Mouse (Mus musculus): ENCODE data around the gene Lpcat4. TPM values are rescaled to one million over a fixed set of nuclear protein-coding genes. Genes with fewer than 3 reads are reported as not detected.

Gene Lpcat4
- total and polyA plus RNA-seq, 3 experiments: 12.3 to 75.2 (median 17.2) TPM

GRCm38 (mm10) chr2:112265448-112266241 lies 26.4 kb downstream of the Lpcat4 start, which contains the start of gene Slc12a6 (continued):
- peak; percentile 24; the same call in 1 of the 2 replicates for TF ChIP-seq GABPA (IDR thresholded peaks at IDR 0.05; ENCODE audit: insufficient replicate concordance, low read depth, low read length)
- no peak for TF ChIP-seq ZKSCAN1 (IDR thresholded peaks at IDR 0.05; ENCODE audit: borderline replicate concordance, low read depth, low read length)
- TF ChIP-seq MEF2A (IDR thresholded peaks at IDR 0.05; ENCODE audit: borderline replicate concordance, low read depth, low read length): peak; percentile 24; the same call in 1 of the 2 replicates
- peak; percentile 85; the same call in 1 of the 2 replicates for TF ChIP-seq KAT2A (IDR thresholded peaks at IDR 0.05; ENCODE audit: insufficient replicate concordance, low read length)
- peak; percentile 86 for TF ChIP-seq MXI1 (IDR thresholded peaks at IDR 0.05; ENCODE audit: low read depth, low read length)
- TF ChIP-seq RCOR1 (conservative IDR thresholded peaks at IDR 0.05; ENCODE audit: low read depth, low read length): no peak
- no peak; the same call in 1 of the 2 replicates for TF ChIP-seq USF1 (IDR thresholded peaks at IDR 0.05; ENCODE audit: low read depth, low read length)
- 0 out of 2 replicates have a peak, but pooled peaks have one; percentile 15 for TF ChIP-seq IRF4 (IDR thresholded peaks at IDR 0.05; ENCODE audit: low read depth, low read length)
- TF ChIP-seq CHD1 (IDR thresholded peaks at IDR 0.05; ENCODE audit: low read depth, low read length): no peak
- peak; percentile 88; the same call in 1 of the 2 replicates for TF ChIP-seq MYC (IDR thresholded peaks at IDR 0.05; ENCODE audit: low read depth, low read length)
- peak; percentile 54; the same call in 1 of the 2 replicates for TF ChIP-seq TCF12 (IDR thresholded peaks at IDR 0.05; ENCODE audit: low read depth, low read length)
- peak; percentile 59 for TF ChIP-seq POLR2A (IDR thresholded peaks at IDR 0.05; ENCODE audit: low read depth, low read length)
- TF ChIP-seq ZC3H11A (IDR thresholded peaks at IDR 0.05; ENCODE audit: low read depth, low read length): no peak

- peaks cover 2 to 42% of the 10 kb centered on the region in 2 experiments; a peak in 2 of 4 replicates for H3K4me1 ChIP-seq (ENCODE audit: control insufficient read depth in 1 of 2, insufficient read depth in 2 of 2)
- dilution Hi-C loops (cut with MboI; ENCODE audit: extremely low pct_ligation_motif_present, extremely low pct_unique_long_range_greater_than_20kb, low sequenced_read_pairs) (no loop called here), in situ Hi-C loops (cut with MboI; ENCODE audit: low pct_ligation_motif_present, low pct_unique_long_range_greater_than_20kb, low sequenced_read_pairs) (loop anchor here (10.0 kb wide), 2 partner anchors 99 to 209 kb away; partner anchors contain the start of gene Emc4)
- H3K4me2 ChIP-seq (ENCODE audit: insufficient read depth, low read depth, poor library complexity, severe bottlenecking): peak within 1 kb of the TSS; percentile 82
- H3K79me2 ChIP-seq (replicated peaks; ENCODE audit: control insufficient read depth, extremely low read depth, insufficient read depth, poor library complexity, severe bottlenecking): peaks cover 48% of the 10 kb centered on the region
- H3K27ac ChIP-seq (ENCODE audit: insufficient read depth, low read depth): peak within 1 kb of the TSS; percentile 85
- peak; percentile 71 for DNase-seq (ENCODE audit: extremely low read depth)
- peak within 1 kb of the TSS; percentile 81 to 88 (median 83) for H3K4me3 ChIP-seq (replicated peaks in 1 of 3; ENCODE audit: low read depth in 2 of 3, low read length in 2 of 3, poor library complexity in 1 of 3)
- H3K27me3 ChIP-seq (replicated peaks): no peaks in the 10 kb centered on the region
- TF ChIP-seq TCF12 (IDR thresholded peaks at IDR 0.05; ENCODE audit: low read depth, low read length): no peak
- no peak for TF ChIP-seq KAT2A (IDR thresholded peaks at IDR 0.05; ENCODE audit: insufficient replicate concordance, low read length)
- TF ChIP-seq IRF4 (IDR thresholded peaks at IDR 0.05; ENCODE audit: low read depth, low read length): no peak
- 0 out of 2 replicates have a peak, but pooled peaks have one; percentile 31 for TF ChIP-seq UBTF (IDR thresholded peaks at IDR 0.05; ENCODE audit: low read depth, low read length)
- TF ChIP-seq ZNF384 (IDR thresholded peaks at IDR 0.05; ENCODE audit: low read depth, low read length): no peak
- no peak for TF ChIP-seq CHD1 (IDR thresholded peaks at IDR 0.05; ENCODE audit: low read depth, low read length)
- TF ChIP-seq ZC3H11A (IDR thresholded peaks at IDR 0.05; ENCODE audit: low read depth, low read length): no peak
- peak; percentile 14; the same call in 1 of the 2 replicates for TF ChIP-seq SIN3A (IDR thresholded peaks at IDR 0.05; ENCODE audit: low read length)
- 0 out of 2 replicates have a peak, but pooled peaks have one; percentile 44 for TF ChIP-seq TBP (conservative IDR thresholded peaks at IDR 0.05; ENCODE audit: low read depth, low read length)
- TF ChIP-seq MXI1 (IDR thresholded peaks at IDR 0.05; ENCODE audit: low read depth, low read length): peak; percentile 28; the same call in 1 of the 2 replicates
- no peak for TF ChIP-seq PAX5 (IDR thresholded peaks at IDR 0.05; ENCODE audit: low read length)
- no peak for TF ChIP-seq MAZ (IDR thresholded peaks at IDR 0.05; ENCODE audit: low read depth, low read length)
- H3K9ac ChIP-seq (ENCODE audit: insufficient read depth, low read depth): peak within 1 kb of the TSS; percentile 93
- H3K9me3 ChIP-seq (replicated peaks; ENCODE audit: low read length): no peaks in the 10 kb centered on the region
- peaks cover 0 to 18% of the 10 kb centered on the region in 2 experiments for H3K36me3 ChIP-seq (replicated peaks in 1 of 2; ENCODE audit: control insufficient read depth in 1 of 2, insufficient read depth in 1 of 2, low read length in 1 of 2)
Measured at GRCm38 (mm10) chr2:112266242-112266592, 26.9 kb downstream of the Lpcat4 start, which contains the start of gene Gm21985. Gm21985 (plus strand) TSS chr2:112266314.

Measured in CH12.LX (cell line).